Mouse (Mus musculus) gastrocnemius, adult 18-20 months (tissue): ENCODE data around the gene Mpp5. TPM values are rescaled to one million over a fixed set of nuclear protein-coding genes. Genes with fewer than 3 reads are reported as not detected.
A peak's percentile ranks its signal among the peaks of the same experiment; 100 is the strongest.

Experiments used
- DNase-seq: peaks from one replicate; pipeline ENCODE4 v3.0.0; 2021; ENCODE audit warnings: low spot score
- total RNA-seq, 2 experiments: library from RNA; stranded (reverse); gene quantifications; 2 replicates each; pipeline ENCODE4 v1.2.3; 2021

Gene Mpp5
- total RNA-seq, 2 experiments from 2014 or later, result 12.1 to 19.2 TPM

GRCm38 (mm10) chr12:78839906-78840305, 91.2 kb downstream of the Mpp5 start:
- DNase-seq, result no peak

- DNase-seq, result no peak
These were observed 93.7 kb downstream of the Mpp5 start for GRCm38 (mm10) chr12:78842429-78842828.

- no peak for DNase-seq
These were observed 99.5 kb downstream of the Mpp5 start for GRCm38 (mm10) chr12:78848246-78848645.

GRCm38 (mm10) chr12:78860921-78861495, 112.3 kb downstream of the Mpp5 start:
- DNase-seq, result no peak

- peak; percentile 99 for DNase-seq
These were observed 113.0 kb downstream of the Mpp5 start, which contains the start of the genes Atp6v1d and Eif2s1 for GRCm38 (mm10) chr12:78861496-78862253. Gene Atp6v1d, minus strand, starts transcription at chr12:78861638. Gene Eif2s1, plus strand, starts transcription at chr12:78861819.

DNA sequence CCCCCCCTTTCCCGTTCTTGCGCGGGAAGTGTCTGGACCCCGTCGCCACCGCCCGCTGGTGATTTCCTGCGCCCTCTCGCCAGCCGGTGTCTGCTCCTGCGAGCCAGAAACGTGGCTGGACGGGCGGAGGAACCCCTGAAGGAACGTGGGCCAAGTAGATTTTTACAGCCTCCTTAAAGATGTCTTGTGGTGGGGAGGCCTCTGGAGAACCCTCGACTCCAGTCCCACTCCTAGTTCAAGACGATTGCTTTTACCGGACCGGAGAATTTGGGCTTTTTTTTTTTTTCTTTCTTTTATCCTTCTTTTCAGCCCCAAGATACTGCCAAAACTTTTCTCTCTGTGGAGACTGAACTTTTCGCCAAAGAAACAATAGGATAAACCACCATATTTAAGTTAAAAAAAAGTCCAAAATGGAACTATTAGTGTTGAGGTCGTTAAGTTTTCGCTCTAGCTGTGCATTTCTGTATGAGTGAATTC, 113.6 kb downstream of the Mpp5 start:
- no peak for DNase-seq

GRCm38 (mm10) chr12:78865434-78865833, 116.7 kb downstream of the Mpp5 start:
- no peak for DNase-seq

DNA sequence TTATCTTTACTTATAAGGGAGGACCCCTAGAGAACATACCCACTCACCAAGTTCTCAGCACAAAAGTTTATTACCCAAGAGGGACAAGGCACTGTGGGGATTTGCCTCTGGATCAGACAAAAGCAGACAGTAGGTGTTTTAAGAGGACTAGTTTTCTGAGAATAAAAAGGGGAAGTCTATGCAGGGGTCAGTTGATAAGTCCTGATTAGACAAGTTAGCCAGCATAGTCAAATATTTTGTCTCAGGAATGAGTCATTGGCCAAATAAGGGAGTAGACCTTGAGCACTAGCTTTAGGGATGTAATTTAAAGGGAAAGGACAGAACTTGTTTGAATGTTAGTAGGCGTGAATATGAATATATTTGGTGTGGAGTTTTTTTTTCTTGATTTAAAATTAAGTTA, 119.4 kb downstream of the Mpp5 start:
- DNase-seq, result no peak

DNA sequence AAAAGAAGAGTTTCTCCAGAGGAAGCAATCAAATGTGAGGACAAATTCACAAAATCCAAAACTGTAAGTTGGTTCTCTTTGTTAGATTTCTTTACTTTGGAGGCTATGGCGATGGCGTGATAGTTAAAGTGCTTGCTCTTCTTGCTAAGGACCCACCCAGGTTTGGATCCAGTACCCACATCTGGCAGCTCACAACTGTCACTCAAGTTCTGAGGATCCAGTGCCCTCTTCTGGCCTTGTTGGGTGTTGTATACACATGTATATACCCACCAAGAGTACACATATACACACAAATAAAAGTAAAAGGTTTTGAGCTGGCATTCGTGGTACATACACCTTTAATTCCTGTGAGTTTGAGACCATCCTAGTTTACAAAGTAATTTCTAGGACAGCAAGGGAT, 125.9 kb downstream of the Mpp5 start:
- no peak for DNase-seq

- DNase-seq, result no peak
These were observed 141.4 kb downstream of the Mpp5 start for GRCm38 (mm10) chr12:78890062-78890461.

Other genes with a start within 250 kb of the Mpp5 start
- gene Fam71d, start 57.4 kb upstream of the Mpp5 start, total RNA-seq, result not detected
- gene Atp6v1d, start 112.7 kb downstream of the Mpp5 start, total RNA-seq, result 10 to 100 TPM; 64.3 to 67.3 TPM
- gene Eif2s1, start 112.9 kb downstream of the Mpp5 start, total RNA-seq, result 10 to 100 TPM; 37.1 to 42.4 TPM
- under 1 TPM in 1 of 2 experiments, not detected in 1; 0.14 TPM for gene Plek2, start 158.1 kb downstream of the Mpp5 start, total RNA-seq